Mouse (Mus musculus) right cerebral cortex, postnatal 4 days (tissue): ENCODE data around the gene Znrf1.

Source experiments
- DNase-seq: peaks from one replicate; pipeline ENCODE4 v3.0.0-alpha.2; 2022

Znrf1 gene

GRCm38 (mm10) chr8:111604986-111605385 is 69.1 kb downstream of the Znrf1 start:
- no peak for DNase-seq

- no peak for DNase-seq
Observed at GRCm38 (mm10) chr8:111606961-111607360, 71.1 kb downstream of the Znrf1 start.

DNA sequence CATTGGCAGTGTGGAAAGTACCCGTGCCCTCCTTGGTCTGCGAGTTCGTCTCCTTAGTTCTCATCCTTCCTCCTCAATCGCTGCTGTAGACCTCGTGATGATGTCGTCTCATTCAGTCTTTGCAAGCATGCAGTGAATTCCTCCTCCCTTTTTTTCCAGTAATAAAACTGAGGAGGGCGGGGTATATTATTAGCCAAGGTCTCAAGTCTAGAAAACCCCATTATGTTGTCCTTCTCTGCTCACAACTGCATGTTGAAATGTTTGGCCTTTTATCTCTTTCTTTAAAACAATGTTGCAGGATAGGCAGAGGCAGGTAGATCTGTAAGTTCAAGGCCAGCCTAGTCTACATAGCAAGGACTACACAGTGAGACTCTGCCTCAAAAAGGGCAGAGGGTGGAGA is 71.5 kb downstream of the Znrf1 start:
- DNase-seq, result no peak

DNA sequence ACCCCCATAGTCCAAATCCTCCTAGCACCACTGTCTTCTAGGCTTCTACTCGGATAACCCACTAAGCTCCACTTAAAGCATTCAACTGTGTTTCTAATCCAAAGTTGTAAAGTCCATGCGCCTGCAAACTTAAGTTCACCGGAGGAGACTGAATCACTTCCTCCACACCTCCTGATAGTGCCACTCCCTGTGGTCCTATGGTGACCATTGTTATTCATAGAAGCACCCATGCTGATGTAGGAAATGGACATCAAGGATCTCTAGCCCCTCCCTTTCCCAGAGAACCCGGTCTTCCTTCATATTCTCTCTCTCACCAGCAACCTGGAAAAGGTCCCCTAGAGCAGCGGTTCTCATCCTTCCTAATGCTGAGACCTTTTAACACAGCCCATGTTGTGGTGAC is 77.3 kb downstream of the Znrf1 start:
- no peak for DNase-seq

GRCm38 (mm10) chr8:111614786-111615701 is 79.1 kb downstream of the Znrf1 start:
- no peak for DNase-seq

- no peak for DNase-seq
Observed at GRCm38 (mm10) chr8:111617812-111618211, 81.9 kb downstream of the Znrf1 start.

DNA sequence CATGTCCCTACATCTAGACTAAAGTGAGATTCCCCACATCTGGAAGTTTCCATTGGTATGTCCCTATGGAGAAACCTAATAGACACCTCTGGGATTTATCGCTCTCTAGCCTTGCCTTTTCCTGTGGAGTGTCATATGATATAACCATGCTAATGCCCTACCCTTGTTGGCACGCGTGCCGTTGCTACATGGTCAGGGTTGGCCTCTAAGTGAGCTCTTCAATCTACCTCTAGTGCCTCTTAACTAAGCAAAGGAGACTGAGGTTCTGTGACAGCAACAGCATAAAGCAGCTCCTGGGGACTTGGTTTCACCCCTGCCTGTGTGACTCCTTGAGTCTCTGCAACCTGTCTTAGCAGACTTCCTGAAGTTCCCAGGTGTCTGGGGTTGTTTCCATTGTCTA is 82.4 kb downstream of the Znrf1 start:
- DNase-seq, result no peak

GRCm38 (mm10) chr8:111619936-111620335 is 84.0 kb downstream of the Znrf1 start:
- no peak for DNase-seq

- DNase-seq, result no peak
Observed at GRCm38 (mm10) chr8:111622104-111622503, 86.2 kb downstream of the Znrf1 start.

DNA sequence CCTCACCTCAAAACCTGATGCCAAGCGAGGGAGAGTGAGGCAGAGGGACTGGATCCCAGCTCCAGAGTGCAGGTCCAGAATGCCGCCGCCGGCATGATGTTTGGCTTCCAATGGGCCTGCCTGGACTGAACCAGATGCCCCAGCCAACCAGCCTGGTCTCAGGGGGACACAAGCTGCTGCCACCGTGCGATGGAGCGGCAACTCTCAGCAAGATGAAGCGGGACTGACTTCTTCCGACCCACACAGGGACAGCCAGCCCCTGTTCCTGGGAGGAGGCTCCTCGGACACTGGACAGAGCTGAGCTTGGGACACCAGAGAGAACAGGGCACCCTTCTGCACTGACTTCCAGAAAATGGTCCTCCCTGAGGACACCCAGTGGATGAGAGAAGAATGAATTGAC is 86.7 kb downstream of the Znrf1 start:
- no peak for DNase-seq

DNA sequence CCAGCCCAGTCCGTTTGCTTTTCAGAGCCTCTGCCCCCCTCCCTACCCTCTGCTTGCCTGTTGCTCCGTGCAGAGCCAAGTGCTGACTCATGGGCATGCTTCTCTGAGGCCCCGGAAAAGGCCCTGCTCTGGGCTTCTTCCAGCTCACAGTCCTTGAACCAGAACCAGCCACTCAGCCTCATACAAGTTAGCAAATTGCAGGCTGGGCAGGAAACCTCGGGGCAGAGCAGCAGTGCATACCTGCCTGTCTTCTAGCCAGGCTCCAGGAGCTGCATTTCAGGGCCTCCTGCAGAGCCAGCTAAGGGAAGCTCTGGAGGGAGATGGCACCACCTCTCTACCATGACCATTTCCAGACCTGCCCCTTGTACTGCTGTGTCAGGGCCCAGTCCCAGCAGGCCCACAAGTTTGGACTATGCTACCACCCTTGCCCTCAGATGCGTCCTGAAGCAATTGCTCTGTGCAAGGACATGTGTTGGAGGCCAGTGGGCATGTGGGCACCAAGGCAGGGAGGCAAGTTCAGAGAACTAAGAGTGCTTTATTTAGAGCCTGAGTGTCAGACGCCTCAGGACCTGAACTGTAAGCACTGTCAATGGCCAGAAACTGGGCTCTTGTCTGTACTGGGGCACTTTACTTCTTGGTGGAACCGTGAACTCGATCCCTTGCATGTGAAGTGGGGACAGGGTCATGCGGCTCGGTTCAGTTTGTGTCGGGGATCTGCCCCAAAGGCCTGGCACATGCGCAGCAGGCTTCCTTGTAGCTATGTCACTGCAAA is 88.4 kb downstream of the Znrf1 start:
- no peak for DNase-seq

DNA sequence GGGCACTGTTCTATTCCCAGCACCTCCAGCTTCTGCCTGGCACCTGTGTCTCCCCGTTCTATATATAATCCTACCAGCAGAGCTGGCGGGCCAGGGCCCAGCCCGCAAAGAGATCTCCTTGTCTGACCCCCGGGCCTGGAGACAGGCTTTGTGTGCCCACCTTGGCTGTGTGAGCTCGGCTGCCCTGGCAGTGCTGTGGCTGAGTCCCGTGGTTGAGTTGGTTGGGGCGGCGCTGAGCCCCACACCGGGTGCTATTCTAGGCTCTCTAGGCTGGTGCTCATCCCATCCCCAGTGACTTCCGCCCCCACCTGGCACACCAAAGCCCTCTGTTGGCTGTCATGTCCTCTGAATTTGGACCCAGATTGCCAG is 88.9 kb downstream of the Znrf1 start:
- no peak for DNase-seq

DNA sequence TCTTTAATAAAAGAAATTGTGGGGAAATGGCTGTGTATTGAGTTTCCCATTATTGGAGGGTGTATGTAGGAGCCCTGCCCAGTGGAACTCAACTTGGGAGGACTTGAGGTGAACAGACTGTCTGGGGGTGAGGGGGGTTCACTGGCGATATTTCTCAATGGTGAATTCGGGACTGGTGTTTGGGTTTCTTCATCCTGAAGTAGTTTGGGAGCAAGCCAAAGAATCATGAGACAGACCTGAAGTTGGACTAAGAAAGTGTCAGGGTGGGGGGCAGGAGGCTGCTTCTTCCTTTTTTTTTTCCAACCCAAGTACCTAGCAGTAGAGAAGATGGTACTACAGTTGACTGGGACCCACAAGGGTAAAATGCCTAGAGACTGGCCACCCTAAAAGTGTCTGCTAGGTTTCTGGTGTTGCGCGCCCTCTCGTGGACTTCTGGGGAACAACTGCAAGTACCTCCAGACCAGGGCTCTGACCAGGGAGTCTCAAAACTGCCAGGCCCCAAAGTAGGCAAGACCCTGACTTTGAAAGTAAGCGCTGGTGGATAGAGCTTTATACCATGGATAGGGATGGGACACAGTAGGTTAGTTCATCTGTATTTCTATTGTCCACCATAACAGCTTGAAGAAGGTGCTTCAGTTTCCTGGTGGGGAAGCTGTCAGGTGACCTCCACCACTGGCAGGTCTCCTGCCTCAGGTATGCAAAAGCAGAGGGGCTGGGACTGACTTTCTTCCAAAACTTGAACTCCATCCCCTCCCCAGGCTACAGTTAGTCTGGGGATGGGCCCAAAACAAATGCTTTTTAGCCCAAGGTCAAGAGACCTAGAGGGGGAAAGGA is 90.0 kb downstream of the Znrf1 start:
- DNase-seq, result peak; percentile 67

- no peak for DNase-seq
Observed at GRCm38 (mm10) chr8:111626528-111626820, 90.6 kb downstream of the Znrf1 start.

DNA sequence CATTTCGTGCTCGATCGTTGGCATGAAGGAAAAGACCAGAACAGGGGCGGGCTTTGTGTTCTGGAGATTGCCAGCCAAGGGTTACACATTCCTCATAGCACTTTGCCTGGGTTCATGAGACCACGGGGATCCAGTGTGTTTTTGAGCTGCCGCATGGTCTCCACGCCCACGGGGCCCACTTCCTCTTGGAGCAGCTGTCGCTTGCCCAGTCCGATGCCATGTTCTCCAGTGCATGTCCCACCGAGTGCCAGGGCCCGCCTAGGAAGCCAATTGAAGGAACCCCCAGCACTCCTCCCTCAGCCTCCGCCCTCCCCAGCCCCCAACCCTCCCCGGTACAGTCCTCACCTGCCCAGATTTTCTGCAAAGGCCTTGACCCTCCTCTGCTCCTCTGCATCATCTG is 91.0 kb downstream of the Znrf1 start:
- DNase-seq, result no peak

DNA sequence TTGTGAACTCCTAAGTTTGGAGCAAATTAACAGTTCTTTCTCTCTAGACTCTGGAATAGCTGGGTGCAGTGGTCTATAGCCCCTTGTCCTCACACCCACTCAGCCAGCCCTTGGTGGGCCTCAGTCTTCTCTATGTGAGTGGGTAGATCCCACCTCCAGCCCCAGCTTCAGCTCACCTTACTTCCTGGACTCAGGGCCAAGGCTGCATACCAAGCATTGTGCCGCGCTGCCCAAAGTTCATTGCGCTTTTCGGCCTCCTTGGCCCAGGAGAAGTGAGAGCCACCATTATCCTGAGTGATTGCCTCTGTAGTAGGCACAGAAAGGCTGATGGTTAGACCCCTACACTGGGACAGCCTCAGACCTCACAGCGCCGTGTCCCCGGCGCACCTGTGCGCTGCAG is 92.0 kb downstream of the Znrf1 start:
- no peak for DNase-seq

DNA sequence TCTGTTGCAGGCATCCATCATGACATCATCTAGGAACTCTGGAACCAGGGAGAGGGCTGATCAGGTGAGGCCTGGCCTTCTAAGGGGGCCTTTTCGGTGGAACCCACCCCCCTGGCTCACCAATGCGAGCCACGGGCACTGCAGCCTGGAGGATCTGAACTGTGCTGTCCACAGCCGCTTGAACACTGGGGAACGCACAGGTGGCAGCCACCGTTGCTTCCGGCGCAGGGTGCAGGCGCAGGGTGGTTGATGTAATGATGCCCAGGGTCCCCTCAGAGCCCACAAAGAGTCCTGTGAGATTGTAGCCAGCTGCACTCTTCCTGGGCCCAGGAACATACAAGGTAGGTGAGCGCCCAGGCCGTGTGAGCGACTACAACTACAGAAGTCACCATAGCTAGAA is 92.5 kb downstream of the Znrf1 start:
- no peak for DNase-seq

GRCm38 (mm10) chr8:111628894-111629501 is 93.1 kb downstream of the Znrf1 start:
- no peak for DNase-seq

DNA sequence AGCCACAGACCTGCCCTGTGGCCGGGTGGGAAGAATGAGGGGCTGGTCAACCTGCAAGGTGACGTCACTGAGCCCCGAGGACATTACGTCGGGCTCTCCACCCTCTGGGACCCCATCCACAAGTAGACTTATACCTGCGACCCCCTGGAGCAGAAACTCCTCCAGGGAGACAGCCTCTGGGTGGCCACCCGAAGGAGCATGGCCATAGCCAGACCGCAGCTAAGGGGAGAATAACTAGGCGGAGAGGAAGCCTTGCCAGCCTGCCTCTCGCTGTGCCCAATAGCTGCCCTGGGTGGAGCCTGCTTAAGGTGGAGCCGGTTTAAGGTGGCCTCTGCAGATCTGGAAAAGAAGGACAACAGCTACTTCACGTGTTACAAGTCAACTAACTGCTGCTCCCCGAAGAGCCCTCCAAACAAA is 94.2 kb downstream of the Znrf1 start, which contains the start of gene Ldhd:
Gene Ldhd, minus strand, starts transcription at position 270 of the 417 bp plus-strand sequence.
- no peak for DNase-seq

DNA sequence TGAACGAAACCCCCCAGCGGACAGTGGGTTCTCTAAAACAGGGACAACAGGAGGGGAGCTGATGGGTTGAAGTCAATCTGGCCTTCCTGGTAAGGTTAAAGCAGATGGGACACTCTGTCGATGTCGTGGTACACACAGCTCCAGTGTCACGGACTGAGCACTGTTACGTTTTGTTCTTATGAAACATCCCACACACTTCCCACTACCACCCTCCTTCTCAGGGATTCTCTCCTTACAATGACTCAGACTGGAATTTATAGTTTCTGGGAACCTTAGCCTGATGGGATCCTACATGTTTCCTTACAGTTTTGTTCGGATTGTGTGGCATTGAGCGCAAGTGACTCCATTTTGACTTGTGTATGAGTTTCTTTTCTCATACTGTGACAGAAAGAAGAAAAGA is 95.7 kb downstream of the Znrf1 start:
- DNase-seq, result no peak

GRCm38 (mm10) chr8:111632976-111633375 is 97.1 kb downstream of the Znrf1 start:
- no peak for DNase-seq

GRCm38 (mm10) chr8:111638086-111638485 is 102.2 kb downstream of the Znrf1 start:
- DNase-seq, result no peak

- DNase-seq, result no peak
Observed at GRCm38 (mm10) chr8:111641064-111641463, 105.2 kb downstream of the Znrf1 start.
